Mouse (Mus musculus) lung, postnatal 14 days (tissue): ENCODE results near the gene Hpgd.

Source experiments
- DNase-seq: peaks from one replicate; pipeline ENCODE4 v3.0.0; 2021

Hpgd gene

GRCm38 (mm10) chr8:56327709-56328108 lies 33.3 kb downstream of the Hpgd start:
- no peak for DNase-seq

- DNase-seq, result no peak
Measured at GRCm38 (mm10) chr8:56328130-56328542, 33.8 kb downstream of the Hpgd start.

- no peak for DNase-seq
Measured at GRCm38 (mm10) chr8:56335390-56336000, 41.1 kb downstream of the Hpgd start.

GRCm38 (mm10) chr8:56336771-56337170 lies 42.4 kb downstream of the Hpgd start:
- DNase-seq, result no peak

GRCm38 (mm10) chr8:56343505-56343904 lies 49.1 kb downstream of the Hpgd start:
- DNase-seq, result no peak

- no peak for DNase-seq
Measured at GRCm38 (mm10) chr8:56343940-56344339, 49.6 kb downstream of the Hpgd start.

GRCm38 (mm10) chr8:56344359-56344758 lies 50.0 kb downstream of the Hpgd start:
- DNase-seq, result no peak

GRCm38 (mm10) chr8:56345641-56346420 lies 51.4 kb downstream of the Hpgd start:
- DNase-seq, result no peak

- DNase-seq, result no peak
Measured at GRCm38 (mm10) chr8:56363180-56363579, 68.8 kb downstream of the Hpgd start.
